Mouse (Mus musculus) heart, postnatal 0 days (tissue): Measurements from ENCODE around the gene Cdk2. TPM values are rescaled to one million over a fixed set of nuclear protein-coding genes. Genes with fewer than 3 reads are reported as not detected.
A peak's percentile ranks its signal among the peaks of the same experiment; 100 is the strongest.
"Not testable (repeated sequence)": the region's sequence is repeated elsewhere in the genome, so short reads cannot be mapped to it uniquely, and the experiment has no call there.

ENCODE experiments used
- ATAC-seq: fragments of 200-750 bp; cut with Nextera tagmentation; 2 replicates; pipeline ENCODE4 v1.8.0; 2017; ENCODE audit warnings: low read depth, moderate number of reproducible peaks, moderate library complexity; ENCODE audit not compliant: insufficient read depth
- DNase-seq: peaks from one replicate; pipeline ENCODE4 v3.0.0-alpha.2; 2016; ENCODE audit warnings: low spot score
- H3K27ac ChIP-seq: fragments of 300-500 bp; sonication (generic); 2 replicates; pipeline ENCODE4 v1.5.1; 2014; ENCODE audit warnings: low read depth, mild to moderate bottlenecking
- H3K27me3 ChIP-seq: fragments of 300-500 bp; sonication (generic); 2 replicates; pipeline ENCODE4 v1.6.1; 2014; ENCODE audit warnings: low read length, mixed read lengths; ENCODE audit not compliant: control insufficient read depth, insufficient read depth
- H3K36me3 ChIP-seq: fragments of 300-500 bp; sonication (generic); replicated peaks from 2 replicates; pipeline ENCODE4 v1.6.1; 2014; ENCODE audit warnings: low read length, mixed read lengths; ENCODE audit not compliant: control insufficient read depth, insufficient read depth
- H3K4me1 ChIP-seq: fragments of 300-500 bp; sonication (generic); 2 replicates; pipeline ENCODE4 v1.6.1; 2014; ENCODE audit warnings: antibody characterized with exemption; ENCODE audit not compliant: control insufficient read depth, insufficient read depth
- H3K4me2 ChIP-seq: fragments of 300-500 bp; sonication (generic); 2 replicates; pipeline ENCODE4 v1.6.1; 2014; ENCODE audit warnings: low read depth, mild to moderate bottlenecking, low read length, moderate library complexity
- H3K4me3 ChIP-seq: fragments of 300-500 bp; sonication (generic); 2 replicates; pipeline ENCODE4 v1.5.1; 2014; ENCODE audit warnings: low read depth, low read length
- H3K9ac ChIP-seq: fragments of 300-500 bp; sonication (generic); replicated peaks from 2 replicates; pipeline ENCODE4 v1.6.1; 2014; ENCODE audit warnings: low read depth, low read length, mixed read lengths
- H3K9me3 ChIP-seq: fragments of 300-500 bp; sonication (generic); replicated peaks from 2 replicates; pipeline ENCODE4 v1.6.1; 2016; ENCODE audit warnings: low read length; ENCODE audit not compliant: control insufficient read depth
- CTCF ChIP-seq: IDR thresholded peaks from 2 replicates; pipeline ENCODE4 v1.5.1; 2016; ENCODE audit warnings: antibody characterized with exemption, control low read depth, low read depth
- EP300 ChIP-seq: IDR thresholded peaks from 2 replicates; pipeline ENCODE4 v1.6.1; 2016; ENCODE audit warnings: antibody characterized with exemption, low read depth
- WGBS: fragments of 180-500 bp; shearing (Covaris S2); extraction: QIAGEN DNeasy Blood & Tissue Kit; methylation state at CpG from one replicate; pipeline ENCODE4 v1.1.7; 2014; 5-methylcytosine and 5-hydroxymethylcytosine counted together
- polyA plus RNA-seq: library from polyadenylated mRNA; unstranded; fragments of >200 nt; fragmentation: Nextera tagmentation; extraction: Ambion mirVana; gene quantifications from 2 replicates; pipeline ENCODE4 v1.2.1, GENCODE M21; 2015
- total RNA-seq: library from RNA; depleted of rRNA; stranded (reverse); fragments of >200 nt; gene quantifications from 2 replicates; pipeline ENCODE4 v1.2.3, GENCODE M21; 2014; ENCODE audit warnings: low replicate concordance

Gene Cdk2
- total and polyA plus RNA-seq, 2 experiments from 2014 or later = 50.9 to 71.8 TPM

- no peak for TF ChIP-seq CTCF
- Histone ChIP-seq H3K4me3 (no peak overlapping the region), H3K27me3 (no peaks in the 10 kb centered on the region), H3K9me3 (no peaks in the 10 kb centered on the region), H3K4me2 (no peak overlapping the region), H3K4me1 (no peaks in the 10 kb centered on the region), H3K36me3 (no peaks in the 10 kb centered on the region), H3K27ac (no peak overlapping the region), H3K9ac (no peak overlapping the region)
- ATAC-seq = no peak
- DNase-seq = no peak
- 80% methylated on average over 19 of the region's 19 CpGs for WGBS
Observed at GRCm38 (mm10) chr10:128715559-128716537, 11.0 kb upstream of the Cdk2 start.

DNA sequence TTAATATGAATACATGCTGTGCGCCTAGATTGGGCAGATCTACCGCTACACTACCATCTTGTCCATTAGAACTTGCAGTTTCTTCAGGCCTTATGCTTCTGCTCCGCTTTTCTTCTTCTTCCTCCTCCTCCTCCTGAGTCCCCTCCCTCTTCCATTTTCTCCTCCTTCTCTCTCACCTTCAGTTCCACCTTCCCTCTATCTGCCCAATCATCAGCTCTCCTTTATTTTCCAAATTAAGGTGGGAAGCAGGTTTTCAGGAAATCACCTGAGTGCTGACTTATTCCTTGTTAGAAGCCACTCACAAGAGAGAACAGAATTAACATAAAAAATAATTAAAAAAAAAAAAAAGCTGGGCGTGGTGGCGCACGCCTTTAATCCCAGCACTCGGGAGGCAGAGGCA lies 6.5 kb upstream of the Cdk2 start:
- DNase-seq, H3K9me3 ChIP-seq, H3K4me1 ChIP-seq, ATAC-seq, H3K9ac ChIP-seq, H3K27me3 ChIP-seq, H3K36me3 ChIP-seq, H3K4me3 ChIP-seq, H3K4me2 ChIP-seq, H3K27ac ChIP-seq: not testable (repeated sequence)
- 90% methylated on average over 7 of the region's 7 CpGs for WGBS

GRCm38 (mm10) chr10:128705317-128705693 lies 474 bp upstream of the Cdk2 start:
- H3K4me3 ChIP-seq = peak overlapping the region; percentile 78
- H3K4me1 ChIP-seq = peaks cover 8% of the 10 kb centered on the region; the same call in 1 of the 2 replicates
- no peaks in the 10 kb centered on the region for H3K27me3 ChIP-seq
- H3K36me3 ChIP-seq = peaks cover 11% of the 10 kb centered on the region
- peak overlapping the region; percentile 63 for H3K9ac ChIP-seq
- 11% methylated on average over 11 of the region's 11 CpGs for WGBS
- ATAC-seq (no peak), DNase-seq (peak; percentile 25)
- peak overlapping the region; percentile 93 for H3K27ac ChIP-seq
- TF ChIP-seq CTCF = no peak
- no peak for TF ChIP-seq EP300
- H3K4me2 ChIP-seq = peak overlapping the region; percentile 68
- no peaks in the 10 kb centered on the region for H3K9me3 ChIP-seq

- no peak for DNase-seq
- no peaks in the 10 kb centered on the region for H3K9me3 ChIP-seq
- peaks cover 14% of the 10 kb centered on the region for H3K4me1 ChIP-seq
- peak within 1 kb of the TSS; percentile 93 for H3K27ac ChIP-seq
- H3K4me3 ChIP-seq = peak within 1 kb of the TSS; percentile 78
- no peaks in the 10 kb centered on the region for H3K27me3 ChIP-seq
- H3K9ac ChIP-seq = peak within 1 kb of the TSS; percentile 63
- WGBS = 27% methylated on average over 4 of the region's 4 CpGs
- H3K4me2 ChIP-seq = peak within 1 kb of the TSS; percentile 68
- no peak for ATAC-seq
- peaks cover 20% of the 10 kb centered on the region for H3K36me3 ChIP-seq
- no peak for TF ChIP-seq EP300
- TF ChIP-seq CTCF = no peak
Observed at GRCm38 (mm10) chr10:128703895-128704294, 936 bp downstream of the Cdk2 start, which contains the start of gene Pmel. Pmel (plus strand) TSS chr10:128704195.

- 39% methylated on average over 6 of the region's 6 CpGs for WGBS
- H3K4me1 ChIP-seq = peaks cover 16% of the 10 kb centered on the region
- H3K27ac ChIP-seq = no peak overlapping the region
- H3K9me3 ChIP-seq = no peaks in the 10 kb centered on the region
- no peak for ATAC-seq
- H3K27me3 ChIP-seq = no peaks in the 10 kb centered on the region
- no peak overlapping the region for H3K4me2 ChIP-seq
- no peak for DNase-seq
- no peak overlapping the region for H3K9ac ChIP-seq
- no peak overlapping the region for H3K4me3 ChIP-seq
- no peak for TF ChIP-seq CTCF
- TF ChIP-seq EP300 = no peak
- peaks cover 20% of the 10 kb centered on the region for H3K36me3 ChIP-seq
Observed at GRCm38 (mm10) chr10:128702328-128703007, 2.4 kb downstream of the Cdk2 start.
